Mouse (Mus musculus) right cerebral cortex, adult 2 months (tissue): ENCODE results near the gene Rhoh.

Source experiments
- DNase-seq, 2 experiments: peaks; one replicate each; pipeline ENCODE4 v3.0.0; 2021 to 2022; ENCODE audit warnings: low spot score in 2 of 2

Gene Rhoh

DNA sequence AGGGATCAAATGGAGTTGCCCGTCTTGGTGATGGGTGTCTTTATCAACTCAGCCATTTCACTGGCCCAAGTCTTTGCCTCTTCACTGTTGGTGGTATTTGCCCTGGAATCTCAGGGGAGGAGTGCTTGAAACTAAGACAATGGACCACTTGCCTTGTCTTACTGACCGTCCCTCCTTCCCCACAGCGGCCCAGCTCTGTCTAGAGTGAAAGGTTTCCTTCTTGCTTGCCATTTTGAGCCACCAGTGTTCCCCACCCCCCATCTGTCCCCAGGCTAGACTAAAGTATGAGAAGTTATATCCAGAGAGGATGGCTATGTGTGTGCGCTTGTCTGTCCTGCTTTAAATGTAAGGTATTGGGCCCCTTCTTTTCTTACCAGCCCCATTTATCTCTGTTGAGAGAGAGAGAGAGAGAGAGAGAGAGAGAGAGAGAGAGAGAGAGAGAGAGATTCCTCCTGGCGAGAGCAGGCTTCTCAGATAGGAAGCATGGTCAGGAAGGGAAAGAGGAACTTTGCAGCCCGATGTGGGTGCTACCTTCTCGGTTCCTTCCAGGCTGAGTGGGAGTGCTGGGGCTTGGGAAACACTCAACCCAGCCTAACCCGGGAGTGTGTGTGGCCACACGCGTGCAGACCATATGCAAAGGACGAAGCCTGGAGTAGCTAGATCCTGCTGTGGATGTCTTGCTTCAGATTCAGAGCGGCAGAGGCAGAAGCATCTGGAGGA, 572 bp upstream of the Rhoh start:
- DNase-seq = no peak

DNA sequence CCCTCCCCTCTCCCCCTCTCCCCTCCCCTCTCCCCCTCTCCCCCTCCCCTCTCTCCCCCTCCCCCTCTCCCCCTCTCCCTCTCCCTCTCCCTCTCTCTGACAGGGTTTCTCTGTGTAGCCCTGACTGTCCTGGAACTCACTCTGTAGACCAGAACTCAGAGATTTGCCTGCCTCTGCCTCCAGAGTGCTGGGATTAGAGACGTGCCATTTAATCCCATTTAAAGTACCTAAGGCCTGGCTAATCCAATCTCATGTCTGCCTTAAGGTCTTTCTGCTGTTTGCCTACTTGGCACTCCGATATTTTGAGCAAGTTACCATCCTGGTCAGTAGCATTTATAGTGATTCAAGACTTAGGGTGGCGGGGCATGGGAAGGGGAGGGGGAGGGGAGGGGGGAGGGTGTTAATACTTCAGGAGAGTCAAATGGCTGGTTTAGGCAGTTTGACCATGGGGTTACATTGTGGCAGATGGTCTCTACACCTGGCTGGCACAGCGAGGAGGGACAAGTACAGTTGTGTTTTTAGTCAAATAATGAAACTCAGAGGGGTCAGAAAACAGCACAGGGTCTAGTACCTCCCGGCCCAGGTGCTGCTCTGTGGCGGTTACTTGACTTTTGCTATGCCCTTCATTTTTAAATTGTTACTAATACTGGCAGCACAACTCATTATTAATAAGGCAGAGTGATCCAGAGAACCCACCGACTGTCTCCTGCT, 1.4 kb downstream of the Rhoh start:
- no peak for DNase-seq

- no peak for DNase-seq
Measured at GRCm38 (mm10) chr5:65863349-65863749, 2.3 kb downstream of the Rhoh start.

DNA sequence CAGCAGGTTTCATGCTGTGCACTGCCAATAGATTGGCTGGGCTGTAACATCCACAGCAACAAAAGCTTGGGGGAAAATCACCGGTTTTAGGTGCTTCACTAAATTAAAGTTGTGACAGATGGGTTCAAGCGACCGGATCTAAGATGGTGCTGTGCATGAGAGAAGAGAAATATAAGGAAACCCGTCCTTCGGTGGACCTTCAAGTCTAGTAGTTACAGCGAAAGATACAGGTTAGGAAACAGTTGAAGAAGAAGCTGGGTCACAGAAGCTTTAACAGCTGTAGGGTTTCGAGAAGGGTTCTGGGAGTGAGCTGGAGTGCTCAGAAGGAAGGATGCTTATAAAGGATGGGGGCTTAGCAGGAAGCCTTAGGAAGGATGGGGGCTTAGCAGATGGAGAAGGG, 3.5 kb downstream of the Rhoh start:
- DNase-seq = no peak

GRCm38 (mm10) chr5:65864946-65865345, 3.9 kb downstream of the Rhoh start:
- DNase-seq = no peak

DNA sequence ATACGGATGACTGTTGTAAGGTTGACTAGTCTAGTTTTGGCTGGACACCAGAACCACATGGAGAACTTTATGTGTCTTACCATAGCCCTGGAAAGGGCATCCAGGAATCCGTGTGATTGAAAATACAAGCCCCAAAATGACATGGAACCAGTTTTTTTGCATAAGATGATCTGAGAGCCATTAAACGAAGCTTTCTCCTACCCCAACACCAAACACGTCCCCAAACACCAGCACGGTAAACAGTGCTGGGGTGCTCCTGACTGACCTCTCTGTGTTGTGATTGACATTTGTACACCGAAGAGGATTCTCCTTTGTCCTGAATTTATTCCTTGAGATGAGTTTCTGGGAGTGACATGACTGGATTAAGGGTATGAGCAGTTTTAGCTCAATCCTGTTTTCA, 5.6 kb downstream of the Rhoh start:
- no peak for DNase-seq

DNA sequence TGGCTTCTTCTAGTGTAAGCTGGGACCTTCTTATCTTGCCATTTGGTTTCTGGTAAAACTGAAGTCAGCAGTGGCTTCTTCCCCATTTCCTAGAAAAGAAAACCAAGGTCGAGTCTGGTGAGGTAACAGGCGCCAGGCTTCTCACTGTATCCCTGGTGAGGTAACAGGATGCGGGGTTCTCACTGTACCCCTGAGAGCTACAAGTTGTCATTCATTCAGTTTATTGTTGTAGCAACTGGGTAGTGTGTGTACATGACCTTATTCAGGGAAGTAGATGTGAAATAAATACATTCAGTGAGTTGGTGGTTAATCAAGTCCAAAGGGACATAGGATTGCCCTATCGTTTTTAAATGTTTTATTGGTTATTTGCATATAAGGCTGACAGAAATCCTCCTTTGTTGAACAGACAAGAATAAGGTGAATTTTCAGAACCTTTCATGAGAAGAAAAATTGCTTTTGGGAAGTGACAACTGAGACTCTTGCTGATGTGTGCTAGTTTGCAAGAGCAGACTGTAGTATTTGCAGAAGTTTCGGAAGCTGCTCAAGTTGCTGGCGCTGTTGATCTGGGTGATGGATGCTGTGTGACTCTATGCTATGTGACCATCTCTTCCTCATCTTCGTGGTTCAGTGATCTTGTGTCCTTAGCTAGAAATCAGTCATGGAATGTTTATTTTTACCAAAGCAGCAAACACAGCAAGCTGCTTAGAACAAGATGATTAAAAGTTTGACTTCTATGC, 6.5 kb downstream of the Rhoh start:
- DNase-seq = no peak

GRCm38 (mm10) chr5:65868419-65868818, 7.4 kb downstream of the Rhoh start:
- no peak for DNase-seq

- DNase-seq = no peak
Measured at GRCm38 (mm10) chr5:65869660-65870059, 8.6 kb downstream of the Rhoh start.

DNA sequence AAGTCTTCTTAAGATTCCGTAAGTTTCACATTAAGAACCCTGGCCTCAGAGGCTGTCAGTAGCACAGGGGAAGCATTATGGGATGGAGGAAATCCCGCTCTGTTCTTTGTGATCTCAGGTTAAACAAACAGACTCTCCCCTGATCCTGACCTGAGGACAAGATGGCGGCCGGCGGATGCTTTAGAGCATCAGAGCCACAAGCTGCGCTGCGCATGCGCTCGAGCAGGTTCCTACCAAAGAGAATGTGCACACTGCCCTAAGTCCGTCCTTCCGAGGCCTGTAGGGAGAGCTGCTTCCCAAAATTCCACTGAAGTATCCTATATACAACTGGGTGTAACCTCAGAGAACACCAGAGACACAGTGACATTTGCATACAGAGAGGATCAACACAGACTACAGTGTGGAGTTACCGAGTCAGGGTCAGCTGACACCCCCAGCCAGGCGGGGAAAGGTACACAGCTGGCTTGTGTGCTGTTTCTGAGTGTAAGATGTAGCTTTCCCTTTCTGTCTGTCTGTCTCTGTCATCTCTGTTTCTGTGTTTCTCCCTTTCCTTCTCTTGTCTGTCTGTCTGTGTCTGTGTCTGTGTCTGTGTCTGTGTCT, 10.4 kb downstream of the Rhoh start:
- DNase-seq = no peak

GRCm38 (mm10) chr5:65873212-65873611, 12.2 kb downstream of the Rhoh start:
- no peak for DNase-seq

GRCm38 (mm10) chr5:65875269-65875668, 14.3 kb downstream of the Rhoh start:
- DNase-seq = no peak

- DNase-seq = no peak
Measured at GRCm38 (mm10) chr5:65878367-65878766, 17.4 kb downstream of the Rhoh start.

DNA sequence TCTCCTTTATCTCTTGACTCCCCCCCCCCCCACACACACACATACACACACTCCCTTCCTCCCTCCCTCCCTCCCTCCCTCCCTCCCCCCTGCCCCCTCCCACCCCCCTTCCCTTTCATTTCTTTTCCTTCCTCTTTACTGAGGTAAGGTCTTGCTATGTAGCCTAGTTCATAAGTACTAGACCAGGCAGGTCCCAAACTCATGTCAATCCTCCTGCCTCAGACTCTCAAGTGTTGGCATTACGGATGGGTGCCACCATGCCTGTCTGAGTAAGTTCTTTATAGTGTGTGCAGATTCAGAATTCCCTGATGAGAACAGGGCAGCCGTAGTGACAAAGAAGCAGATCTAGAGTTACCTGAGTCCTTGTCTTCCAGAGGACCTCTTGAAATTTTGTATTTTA, 20.2 kb downstream of the Rhoh start:
- DNase-seq = no peak

DNA sequence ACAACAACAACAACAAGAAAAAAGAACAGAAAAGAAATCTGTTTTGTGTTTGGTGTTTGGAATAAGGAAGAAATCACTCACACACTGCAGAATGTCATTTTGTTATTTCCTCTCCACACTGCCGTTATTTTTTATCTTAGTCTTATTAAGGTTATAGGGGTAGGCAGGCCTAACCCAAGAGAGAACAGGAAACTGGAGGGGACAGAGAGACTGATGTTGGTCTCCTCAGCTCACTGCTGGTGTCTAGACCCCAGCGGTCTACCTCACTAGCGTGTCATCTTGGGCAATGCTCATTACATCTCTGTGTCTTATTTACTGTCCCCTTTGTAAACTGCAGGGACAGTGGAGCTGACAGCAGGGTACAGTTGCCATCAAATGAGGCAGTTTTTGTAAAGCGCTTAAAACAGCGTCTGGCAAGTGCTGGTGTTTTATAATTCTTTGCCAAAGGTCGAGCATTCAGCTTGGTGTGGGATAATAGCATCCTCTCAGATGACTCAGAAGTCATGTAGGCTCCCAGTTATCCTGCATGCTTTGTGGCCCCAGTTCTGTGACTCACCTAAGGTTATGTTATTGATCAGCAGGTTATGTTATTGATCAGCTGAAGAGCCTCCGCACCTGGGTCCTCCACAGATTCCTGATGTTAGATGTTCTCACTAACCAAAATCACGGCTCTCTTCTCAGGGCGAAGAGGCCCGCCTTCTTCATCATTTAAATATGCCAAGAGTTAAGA, 21.6 kb downstream of the Rhoh start:
- no peak for DNase-seq

- DNase-seq = no peak
Measured at GRCm38 (mm10) chr5:65883355-65883754, 22.3 kb downstream of the Rhoh start.

DNA sequence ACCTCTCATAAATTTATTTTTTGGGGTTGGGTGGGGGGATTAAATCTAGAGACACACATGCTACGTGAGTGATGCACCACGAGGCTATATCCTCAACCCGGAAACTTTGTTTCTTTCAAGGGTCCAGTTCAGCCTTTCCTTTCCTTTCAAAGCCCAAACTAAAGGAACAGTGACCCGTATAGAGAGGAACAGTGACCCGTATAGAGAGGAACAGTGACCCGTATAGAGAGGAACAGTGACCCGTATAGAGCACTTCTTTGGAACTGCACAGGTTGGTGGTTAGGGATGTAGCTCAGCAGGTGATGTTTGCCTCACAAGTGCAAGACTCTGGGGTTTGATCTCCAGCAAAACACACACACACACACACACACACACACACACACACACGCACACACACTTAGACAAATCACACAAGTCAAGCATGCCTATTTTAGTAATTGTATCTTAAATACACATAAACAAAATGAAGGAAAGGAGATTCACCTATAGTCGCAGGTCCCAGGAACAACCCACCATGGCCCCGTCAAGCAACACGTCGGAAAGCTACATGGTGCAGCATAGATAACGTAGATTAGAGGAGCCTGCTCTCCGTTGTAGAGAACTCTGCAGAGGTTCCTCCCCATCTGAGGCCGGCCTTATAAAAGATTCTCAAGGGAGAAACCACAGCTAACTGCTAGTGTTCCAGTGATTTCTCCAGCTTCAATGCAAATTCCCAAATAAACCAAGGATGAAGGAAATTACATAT, 24.9 kb downstream of the Rhoh start:
- no peak for DNase-seq

DNA sequence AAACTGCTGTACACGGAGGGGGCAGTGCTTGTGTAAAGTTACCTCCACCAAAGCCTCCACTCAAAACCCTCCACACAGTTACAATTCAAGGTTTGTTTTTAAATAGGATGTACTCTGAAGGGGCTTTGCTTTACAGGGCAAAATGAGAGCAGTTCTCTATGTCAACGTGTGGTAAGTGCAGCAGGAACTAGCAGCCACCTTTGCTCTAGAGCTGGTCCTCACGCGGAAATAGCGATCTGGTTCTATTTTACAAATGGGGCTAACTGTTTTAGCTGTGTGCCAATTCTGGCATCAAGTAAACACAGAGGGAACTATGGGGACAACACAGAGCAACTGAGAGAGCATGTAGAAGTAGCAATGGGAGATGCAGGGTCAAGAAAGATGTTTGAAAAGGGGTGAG, 27.1 kb downstream of the Rhoh start:
- no peak for DNase-seq

DNA sequence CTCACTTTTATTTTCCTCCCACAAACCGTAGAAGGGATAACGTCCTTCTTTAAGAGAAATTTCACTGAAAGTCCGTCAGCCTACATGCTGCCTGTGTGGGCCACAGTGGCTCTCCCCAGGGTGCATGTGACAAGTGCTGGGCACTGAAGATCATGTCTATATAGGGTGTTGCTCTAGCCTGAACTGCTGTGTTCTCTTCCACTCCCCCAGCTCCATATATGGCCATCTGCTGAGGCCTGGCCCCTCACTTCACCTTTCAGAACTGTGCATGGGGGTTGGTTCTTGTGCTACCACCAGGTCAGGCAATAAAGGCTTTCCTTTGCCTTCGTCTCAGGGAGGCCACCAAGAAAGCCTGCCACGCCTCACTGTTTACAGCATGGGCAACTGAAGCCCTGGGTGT, 28.0 kb downstream of the Rhoh start:
- no peak for DNase-seq

DNA sequence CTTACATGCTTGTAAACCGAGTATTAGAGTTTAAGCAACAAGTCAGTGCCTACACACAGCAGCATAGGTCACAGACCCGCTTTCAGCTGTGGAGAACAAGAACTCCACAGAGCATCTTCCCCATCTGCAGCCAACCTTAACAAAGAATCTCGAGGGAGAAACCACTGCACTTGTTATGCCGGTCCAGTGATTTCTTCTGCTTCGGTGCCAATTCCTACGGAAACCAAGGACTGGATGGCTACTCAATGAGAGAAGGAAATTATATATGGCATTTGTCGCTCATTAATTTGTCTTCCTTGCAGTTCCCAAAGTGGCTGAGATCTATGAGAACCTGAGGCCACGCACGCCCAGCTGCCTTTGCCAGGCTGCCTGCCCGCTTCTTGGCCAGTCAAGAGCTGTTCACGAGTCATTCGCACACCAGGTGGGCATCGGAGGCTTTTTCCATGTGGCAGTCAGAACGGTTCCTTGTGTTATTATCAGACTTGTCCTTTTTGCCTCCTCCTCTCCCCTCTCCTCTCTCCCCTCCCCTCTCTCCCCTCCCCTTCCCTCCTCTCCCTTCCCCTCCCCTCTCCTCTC, 30.3 kb downstream of the Rhoh start:
- DNase-seq = peak in 1 of 2 experiments; percentile 20
